Mouse (Mus musculus) lung, postnatal 0 days (tissue): ENCODE data around the gene Timm8a2.

Experiments
- CTCF ChIP-seq: IDR thresholded peaks from 2 replicates; pipeline ENCODE4 v1.5.1; 2016; ENCODE audit warnings: antibody characterized with exemption, mild to moderate bottlenecking
- EP300 ChIP-seq: IDR thresholded peaks from 2 replicates; pipeline ENCODE4 v1.6.1; 2016; ENCODE audit warnings: antibody characterized with exemption, mild to moderate bottlenecking, control low read depth

GRCm38 (mm10) chr14:121993616-121994015 lies 40.9 kb upstream of the Timm8a2 start:
- TF ChIP-seq CTCF: no peak
- no peak for TF ChIP-seq EP300
